Mouse (Mus musculus): ENCODE measurements around the gene Izumo2.
"Not testable (repeated sequence)": the region's sequence is repeated elsewhere in the genome, so short reads cannot be mapped to it uniquely, and the experiment has no call there.

Izumo2 gene

GRCm38 (mm10) chr7:44697980-44698379 is 10.6 kb upstream of the Izumo2 start:
- DNase-seq (ENCODE audit: low read depth): no peak

GRCm38 (mm10) chr7:44701921-44702320 is 6.6 kb upstream of the Izumo2 start:
- DNase-seq (ENCODE audit: low read depth): peak; percentile 63

DNA sequence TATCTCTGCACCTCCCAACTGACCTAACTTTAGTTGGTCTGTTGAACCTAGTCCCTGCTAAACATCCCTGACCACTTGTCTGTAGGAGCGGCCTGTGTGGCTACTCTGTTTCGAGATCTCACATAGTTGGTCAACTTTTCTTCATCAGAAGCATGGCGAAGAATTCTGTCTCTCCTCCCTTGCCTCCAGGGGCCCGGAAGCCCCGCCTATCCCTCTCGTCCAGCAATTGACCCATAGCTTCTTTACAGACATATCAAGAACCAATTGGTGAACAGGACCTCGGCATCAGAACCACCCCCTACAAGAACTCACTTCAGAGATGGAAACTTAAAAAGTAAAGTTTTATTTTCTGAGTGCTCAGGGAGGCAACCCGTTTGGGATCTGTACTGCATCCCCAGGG is 5.6 kb upstream of the Izumo2 start:
- DNase-seq (ENCODE audit: low read depth): no peak

DNA sequence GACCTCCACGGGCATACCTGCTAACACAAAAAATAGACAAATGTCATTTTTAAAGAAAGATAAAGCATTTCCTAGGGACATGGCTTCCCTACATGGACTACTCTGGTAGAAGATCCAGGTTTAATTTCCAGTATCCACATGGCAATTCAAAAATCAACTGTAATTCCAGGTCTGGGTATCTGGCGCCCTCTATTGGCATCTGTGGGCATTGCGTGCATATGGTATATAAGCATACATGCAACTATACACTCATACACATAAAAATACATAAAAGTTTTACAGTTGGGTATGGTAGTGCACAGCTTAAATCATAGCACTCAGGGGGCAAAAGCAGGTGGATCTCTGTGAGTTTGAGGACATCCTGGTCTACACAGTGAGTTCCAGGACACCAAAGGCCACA is 4.2 kb upstream of the Izumo2 start:
- DNase-seq (ENCODE audit: low read depth): peak; percentile 52

GRCm38 (mm10) chr7:44705086-44705485 is 3.5 kb upstream of the Izumo2 start:
- no peak for DNase-seq (ENCODE audit: low read depth)

DNA sequence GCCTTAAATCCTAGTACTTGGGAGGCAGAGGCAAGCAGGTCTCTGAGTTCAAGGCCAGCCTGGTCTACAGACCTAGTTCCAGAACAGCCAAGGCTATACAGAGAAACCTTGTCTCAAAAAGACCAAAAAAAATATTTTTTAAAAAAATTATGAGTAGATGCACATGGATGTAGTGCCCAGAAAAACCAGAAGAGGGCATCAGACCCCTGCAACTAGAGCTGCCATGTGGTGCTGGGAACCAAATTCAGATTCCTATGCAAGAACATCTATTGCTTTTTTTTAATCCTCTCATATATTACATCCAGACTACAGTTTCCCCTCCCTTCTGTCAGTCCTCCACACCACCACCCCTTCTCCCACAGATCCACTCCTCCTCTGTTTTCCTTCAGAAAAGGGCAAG is 2.2 kb upstream of the Izumo2 start:
- no peak for DNase-seq (ENCODE audit: low read depth)

- DNase-seq (ENCODE audit: low read depth): no peak
Observed at GRCm38 (mm10) chr7:44707169-44707675, 1.3 kb upstream of the Izumo2 start.

DNA sequence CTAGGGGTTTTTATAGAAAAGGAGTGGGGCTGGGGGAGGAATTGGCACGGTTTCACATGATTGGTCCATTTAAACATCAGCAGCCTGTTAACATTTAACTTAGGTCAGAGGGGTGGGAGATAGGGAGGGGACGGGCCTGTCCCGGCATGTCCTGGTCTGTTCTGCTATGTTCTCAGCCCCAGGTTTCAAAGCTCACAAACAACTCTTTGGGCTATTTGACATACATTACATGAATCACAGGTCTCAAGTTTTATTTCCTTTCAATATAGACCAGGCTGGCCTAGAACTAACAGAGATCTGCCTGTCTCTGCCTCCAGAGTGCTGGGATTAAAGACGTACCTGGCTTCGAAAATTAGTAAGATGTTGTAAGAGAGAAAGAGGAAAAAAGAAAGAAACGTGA is 449 bp upstream of the Izumo2 start:
- not testable (repeated sequence) for DNase-seq (ENCODE audit: low read depth)

- no peak for DNase-seq (ENCODE audit: low read depth)
Observed at GRCm38 (mm10) chr7:44709881-44710280, 1.3 kb downstream of the Izumo2 start.

DNA sequence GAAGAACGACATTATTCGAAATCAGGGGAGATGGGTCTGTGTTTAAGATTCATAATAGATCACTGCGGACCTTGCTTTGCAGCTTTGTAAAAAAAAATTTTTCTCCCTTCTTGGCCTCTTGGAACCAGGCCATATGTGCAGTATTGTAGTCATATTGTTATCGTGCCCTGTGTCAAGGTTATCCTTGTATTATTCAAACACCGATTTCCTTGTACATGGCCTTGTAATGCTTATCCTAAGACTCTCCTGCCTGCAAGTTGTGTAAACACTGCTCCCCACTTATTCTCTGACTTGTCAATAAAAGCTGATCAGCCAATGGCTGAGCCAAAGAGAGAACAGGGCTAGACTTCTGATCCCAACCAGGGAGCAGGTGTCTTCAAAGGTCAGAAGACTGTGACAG is 13.5 kb downstream of the Izumo2 start:
- DNase-seq (ENCODE audit: low read depth): no peak

DNA sequence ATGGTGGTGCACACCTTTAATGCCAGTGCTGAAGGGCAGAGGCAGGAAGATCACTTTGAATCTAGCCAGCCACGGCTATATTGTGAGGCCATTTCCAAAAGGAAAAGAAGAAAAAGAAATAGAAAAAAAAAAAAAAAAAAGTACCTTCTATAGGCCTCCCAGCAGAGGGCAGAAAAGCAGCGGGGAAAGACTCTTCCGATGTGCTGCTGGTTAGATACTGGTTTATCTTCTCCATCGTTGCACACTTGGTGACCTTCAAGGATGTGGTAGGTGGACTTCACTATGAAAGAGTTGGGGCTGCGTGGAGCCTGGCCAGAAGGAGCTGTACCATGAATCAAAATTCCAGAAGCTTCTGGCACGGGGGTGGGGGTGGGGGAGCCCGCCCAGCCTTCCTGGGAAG is 15.8 kb downstream of the Izumo2 start:
- DNase-seq (ENCODE audit: low read depth): peak; percentile 72

- no peak for DNase-seq (ENCODE audit: low read depth)
Observed at GRCm38 (mm10) chr7:44726343-44726742, 17.8 kb downstream of the Izumo2 start.

DNA sequence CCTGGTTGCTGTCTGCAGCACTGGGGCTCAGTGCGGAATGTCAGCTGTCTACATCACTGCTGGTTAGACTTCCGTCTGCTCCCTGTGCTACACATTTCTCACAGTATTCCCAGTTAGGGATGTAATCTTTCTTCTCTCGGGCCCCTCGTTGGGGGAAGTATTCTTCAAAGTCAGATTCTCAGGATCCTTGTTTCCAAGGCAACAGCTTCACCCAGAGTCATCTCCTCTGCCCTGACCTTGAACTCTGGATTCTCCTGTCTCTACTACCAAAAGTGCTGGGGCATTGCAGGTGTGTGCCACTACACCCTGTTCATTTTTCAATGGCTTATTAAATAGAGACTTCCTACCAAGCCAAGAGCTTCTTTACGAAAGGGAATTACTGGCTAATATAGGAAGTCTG is 18.6 kb downstream of the Izumo2 start:
- DNase-seq (ENCODE audit: low read depth): no peak

- peak; percentile 63 for DNase-seq (ENCODE audit: low read depth)
Observed at GRCm38 (mm10) chr7:44728082-44728975, 19.8 kb downstream of the Izumo2 start.

DNA sequence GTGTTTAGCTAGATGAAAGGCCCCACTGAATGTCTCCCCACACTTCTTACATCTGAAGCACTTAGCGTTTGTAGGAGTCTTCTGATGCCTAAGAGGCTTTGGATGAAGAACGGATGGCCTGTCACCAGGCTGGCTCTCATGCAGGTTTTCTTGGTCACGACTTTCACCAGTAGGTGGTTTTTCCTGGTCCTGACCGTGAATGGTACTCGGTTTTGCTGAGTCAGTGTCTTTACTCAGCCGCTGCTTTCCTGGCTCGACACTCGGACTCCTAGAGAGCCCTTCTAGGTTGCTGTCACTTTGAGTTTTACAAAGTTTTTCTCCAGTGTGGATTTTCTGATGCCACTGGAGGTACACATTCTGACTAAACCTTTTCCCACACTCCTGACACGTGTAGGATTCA is 25.2 kb downstream of the Izumo2 start:
- DNase-seq (ENCODE audit: low read depth): no peak

- no peak for DNase-seq (ENCODE audit: low read depth)
Observed at GRCm38 (mm10) chr7:44741361-44741760, 32.8 kb downstream of the Izumo2 start.

DNA sequence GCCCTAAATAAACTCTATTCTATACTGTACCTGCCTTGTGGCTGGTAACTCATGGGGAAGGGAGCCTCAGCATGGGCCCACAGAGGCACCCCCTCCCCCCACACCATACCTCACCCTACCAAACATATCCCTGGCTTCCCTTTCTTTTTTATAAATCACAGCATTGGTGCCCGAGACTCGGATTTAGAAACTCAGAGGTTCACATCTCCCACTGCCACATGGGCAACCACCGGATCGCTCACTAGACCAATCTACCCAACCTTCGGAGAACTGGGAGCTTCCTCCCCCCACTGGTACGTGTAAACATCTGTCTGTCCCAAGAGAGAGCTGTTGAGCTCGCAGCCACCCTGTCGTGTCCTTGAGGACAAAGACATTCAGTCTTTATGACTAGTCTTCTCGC is 35.7 kb downstream of the Izumo2 start:
- no peak for DNase-seq (ENCODE audit: low read depth)

- peak; percentile 92 for DNase-seq (ENCODE audit: low read depth)
Observed at GRCm38 (mm10) chr7:44745076-44745475, 36.5 kb downstream of the Izumo2 start.

- DNase-seq (ENCODE audit: low read depth): no peak
Observed at GRCm38 (mm10) chr7:44747115-44747514, 38.6 kb downstream of the Izumo2 start.

DNA sequence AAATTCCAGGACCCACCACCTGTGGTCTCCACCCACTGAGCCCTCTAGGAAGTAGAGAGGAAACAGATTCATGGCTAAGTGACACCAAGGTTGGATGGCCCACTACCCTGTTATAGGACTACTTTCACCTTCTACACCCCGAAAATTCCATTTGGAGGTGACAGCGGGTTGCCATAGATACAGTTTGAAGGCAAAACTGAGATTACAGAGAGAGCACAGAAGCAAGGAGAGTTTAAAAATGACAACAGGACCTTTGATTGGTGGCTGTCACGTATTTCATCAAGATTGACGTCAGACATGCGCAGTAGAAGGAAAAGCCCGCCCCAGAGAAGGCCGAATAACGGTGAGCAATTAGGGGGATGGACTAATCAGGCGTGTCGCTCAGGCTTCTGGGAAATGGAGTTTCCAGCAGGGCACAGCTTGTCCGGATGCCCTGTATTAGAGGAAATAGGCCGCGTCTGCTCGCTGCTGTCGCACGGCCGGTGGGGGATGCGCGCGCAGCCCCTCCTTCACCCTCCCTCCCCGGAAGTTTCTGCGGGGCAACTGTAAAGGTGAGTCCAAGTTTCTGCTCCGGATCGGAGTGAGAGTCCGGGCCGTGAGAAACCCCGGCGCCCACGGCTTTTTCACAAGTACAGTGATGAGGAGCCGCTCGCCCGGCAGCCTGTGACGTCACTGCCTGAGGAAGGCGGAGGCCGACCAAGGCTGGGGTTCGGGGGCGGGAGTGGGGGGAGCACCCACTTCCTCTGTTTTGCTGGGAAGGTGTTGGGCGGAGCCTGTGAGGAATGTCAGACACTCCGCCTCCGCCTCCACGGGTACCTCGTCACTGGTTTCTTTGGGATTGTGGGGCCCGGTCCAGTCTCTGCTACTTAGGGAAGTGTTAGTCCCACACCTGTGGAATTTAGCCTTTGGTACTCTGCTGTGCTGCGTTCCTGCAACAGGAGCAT is 39.8 kb downstream of the Izumo2 start, which contains the start of gene Vrk3:
Vrk3 (plus strand) TSS at position 313 of the 944 bp plus-strand sequence.
- peak; percentile 97 for DNase-seq (ENCODE audit: low read depth)

GRCm38 (mm10) chr7:44750950-44751349 is 42.4 kb downstream of the Izumo2 start, which contains the start of gene Zfp473:
Gene Zfp473, minus strand, starts transcription at chr7:44751050.
- not testable (repeated sequence) for DNase-seq (ENCODE audit: low read depth)

- DNase-seq (ENCODE audit: low read depth): no peak
Observed at GRCm38 (mm10) chr7:44757164-44757563, 48.6 kb downstream of the Izumo2 start.

Data from NIH3T3 (cell line).